Mouse (Mus musculus) forebrain, embryonic 16.5 days (tissue): Measurements from ENCODE around the gene Cd2. TPM values are rescaled to one million over a fixed set of nuclear protein-coding genes. Genes with fewer than 3 reads are reported as not detected.

Source experiments
- ATAC-seq: fragments of 200-750 bp; cut with Nextera tagmentation; 2 replicates; pipeline ENCODE4 v1.8.0; 2017; ENCODE audit warnings: mild to moderate bottlenecking, moderate library complexity
- H3K27ac ChIP-seq: fragments of 300-500 bp; sonication (generic); 2 replicates; pipeline ENCODE4 v1.5.1; 2014; ENCODE audit warnings: low read length, control low read depth
- H3K27me3 ChIP-seq: fragments of 300-500 bp; sonication (generic); replicated peaks from 2 replicates; pipeline ENCODE4 v1.6.1; 2014; ENCODE audit warnings: low read length; ENCODE audit not compliant: control insufficient read depth, insufficient read depth
- H3K36me3 ChIP-seq: fragments of 300-500 bp; sonication (generic); 2 replicates; pipeline ENCODE4 v1.6.1; 2014; ENCODE audit not compliant: control insufficient read depth, insufficient read depth
- H3K4me1 ChIP-seq: fragments of 300-500 bp; sonication (generic); replicated peaks from 2 replicates; pipeline ENCODE4 v1.6.1; 2014; ENCODE audit warnings: low read length; ENCODE audit not compliant: control insufficient read depth, insufficient read depth
- H3K4me2 ChIP-seq: fragments of 300-500 bp; sonication (generic); 2 replicates; pipeline ENCODE4 v1.6.1; 2014; ENCODE audit warnings: mild to moderate bottlenecking, low read length, control low read depth
- H3K4me3 ChIP-seq: fragments of 300-500 bp; sonication (generic); replicated peaks from 2 replicates; pipeline ENCODE4 v1.5.1; 2014; ENCODE audit warnings: mild to moderate bottlenecking, low read length, control low read depth
- H3K9ac ChIP-seq: fragments of 300-500 bp; sonication (generic); replicated peaks from 2 replicates; pipeline ENCODE4 v1.6.1; 2014; ENCODE audit warnings: low read depth, low read length, control low read depth
- H3K9me3 ChIP-seq: fragments of 300-500 bp; sonication (generic); 2 replicates; pipeline ENCODE4 v1.6.1; 2016; ENCODE audit warnings: low read length; ENCODE audit not compliant: control insufficient read depth
- whole genome bisulfite sequencing: fragments of 180-500 bp; shearing (Covaris S2); extraction: QIAGEN DNeasy Blood & Tissue Kit; methylation state at CpG from one replicate; pipeline ENCODE4 v1.1.7; 2014; 5-methylcytosine and 5-hydroxymethylcytosine counted together
- polyA plus RNA-seq: library from polyadenylated mRNA; unstranded; fragments of >200 nt; fragmentation: Nextera tagmentation; extraction: Ambion mirVana; gene quantifications from 2 replicates; pipeline ENCODE4 v1.2.1, GENCODE M21; 2015

The Cd2 gene
- polyA plus RNA-seq, 1 experiment from 2014 or later, result 0.37 TPM

DNA sequence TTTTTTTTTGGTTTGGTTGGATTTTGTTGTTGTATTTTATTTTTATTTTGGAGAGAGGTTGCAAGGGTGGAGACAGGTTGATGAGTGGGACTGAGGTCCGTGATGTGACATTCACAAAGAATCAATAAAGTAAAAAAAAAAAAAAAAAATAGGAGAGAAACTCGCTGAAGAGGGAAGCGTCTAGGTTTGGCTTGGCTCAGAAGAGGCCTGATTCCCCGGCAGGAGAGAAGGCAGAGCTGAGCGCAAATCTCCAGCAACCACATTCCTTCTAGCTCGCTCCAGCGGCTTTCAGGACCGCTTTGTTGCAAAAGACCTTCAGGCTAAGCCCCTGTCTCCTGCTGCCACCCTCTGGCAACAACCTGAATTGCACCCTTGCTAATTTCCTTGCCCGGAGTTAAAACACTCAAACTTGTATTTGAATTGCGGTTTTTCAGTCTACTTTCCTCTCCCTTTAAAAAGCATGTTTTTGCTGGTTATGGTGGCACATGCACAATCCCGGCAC lies 7.7 kb upstream of the Cd2 start:
- Histone ChIP-seq H3K27me3 (no peaks in the 10 kb centered on the region), H3K9ac (no peak overlapping the region), H3K4me3 (no peak overlapping the region), H3K36me3 (no peaks in the 10 kb centered on the region), H3K4me1 (peaks cover 10% of the 10 kb centered on the region), H3K27ac (no peak overlapping the region), H3K4me2 (0 out of 2 replicates have a peak overlapping the region, but pooled peaks have one; percentile 19), H3K9me3 (no peaks in the 10 kb centered on the region)
- 3% methylated on average over 11 of the region's 11 CpGs for WGBS
- peak; percentile 77 for ATAC-seq

DNA sequence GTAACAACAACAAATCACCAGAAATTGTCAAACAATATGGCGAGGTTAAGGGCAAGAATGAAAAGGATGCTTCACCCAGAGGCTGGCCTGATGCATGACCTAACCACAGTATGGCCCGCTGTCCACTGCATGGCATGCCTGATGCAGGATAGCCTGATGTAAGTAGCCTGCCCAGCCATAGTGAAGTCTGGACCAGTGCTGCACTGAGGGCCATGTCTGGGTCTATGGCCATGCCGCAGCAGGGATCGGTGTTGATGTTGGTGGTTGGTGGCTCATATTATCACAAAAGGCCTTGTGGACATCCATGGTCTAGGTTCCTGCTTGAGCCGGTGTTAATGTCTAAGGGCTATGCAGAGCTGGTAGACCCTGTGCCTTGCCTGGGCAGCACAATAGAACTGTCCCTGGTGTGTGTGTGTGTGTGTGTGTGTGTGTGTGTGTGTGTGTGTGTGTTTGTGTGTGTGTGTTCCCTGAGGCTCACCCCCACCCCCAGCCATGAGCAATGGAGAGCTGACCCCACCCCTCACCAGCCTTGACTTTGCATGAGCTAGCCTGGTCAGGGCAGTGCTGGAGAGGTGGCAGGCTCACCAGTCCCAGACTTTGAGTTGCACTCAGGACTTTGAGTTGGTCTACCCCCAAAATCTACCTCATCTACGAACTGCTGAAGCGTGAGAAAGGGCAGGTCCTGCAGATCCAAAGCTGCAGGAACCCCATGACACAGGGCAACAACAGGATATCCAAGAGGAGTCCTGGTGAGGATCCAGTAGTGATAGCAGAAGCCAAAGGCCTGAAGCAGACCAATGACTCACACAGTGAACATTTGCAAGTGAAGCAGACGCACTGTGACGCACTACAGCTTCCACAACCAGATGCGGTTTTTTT lies 7.0 kb upstream of the Cd2 start:
- H3K4me1 ChIP-seq, result peaks cover 3% of the 10 kb centered on the region; the same call in 1 of the 2 replicates
- H3K36me3 ChIP-seq, result no peaks in the 10 kb centered on the region
- no peaks in the 10 kb centered on the region for H3K9me3 ChIP-seq
- no peaks in the 10 kb centered on the region for H3K27me3 ChIP-seq
- H3K4me3 ChIP-seq, result no peak overlapping the region
- ATAC-seq, result peak; percentile 23; the same call in 1 of the 2 replicates
- H3K27ac ChIP-seq, result no peak overlapping the region
- WGBS, result 75% methylated on average over 10 of the region's 10 CpGs
- no peak overlapping the region for H3K4me2 ChIP-seq
- H3K9ac ChIP-seq, result no peak overlapping the region

DNA sequence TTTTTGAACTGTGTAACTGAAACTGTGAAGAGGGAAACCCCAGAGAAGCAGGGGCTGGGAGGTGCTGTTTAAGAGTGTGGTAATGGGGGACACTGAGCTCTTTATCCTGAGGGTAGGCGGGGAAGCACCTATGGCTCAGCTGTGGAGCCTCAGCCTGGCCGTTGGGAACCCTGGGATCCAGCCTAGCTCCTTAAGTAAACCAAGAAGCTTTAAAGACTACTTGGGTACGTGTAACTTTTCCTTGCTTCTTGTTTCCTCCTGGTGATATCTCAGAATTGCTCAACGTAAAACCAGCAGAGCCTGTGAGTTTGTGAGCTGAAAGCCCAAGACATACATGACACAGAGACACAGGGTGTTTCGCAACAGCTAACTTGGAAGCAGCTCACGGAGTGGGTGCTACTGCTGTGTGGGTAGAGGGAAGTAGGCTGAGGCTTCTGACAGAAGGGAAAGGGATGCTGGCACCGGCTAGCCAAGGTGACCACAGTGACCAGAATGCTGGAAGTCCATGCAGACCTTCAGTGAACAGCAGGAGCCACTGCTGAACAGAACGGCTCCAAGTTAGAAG lies 5.9 kb upstream of the Cd2 start:
- ATAC-seq, result no peak
- WGBS, result 90% methylated on average over 8 of the region's 8 CpGs

DNA sequence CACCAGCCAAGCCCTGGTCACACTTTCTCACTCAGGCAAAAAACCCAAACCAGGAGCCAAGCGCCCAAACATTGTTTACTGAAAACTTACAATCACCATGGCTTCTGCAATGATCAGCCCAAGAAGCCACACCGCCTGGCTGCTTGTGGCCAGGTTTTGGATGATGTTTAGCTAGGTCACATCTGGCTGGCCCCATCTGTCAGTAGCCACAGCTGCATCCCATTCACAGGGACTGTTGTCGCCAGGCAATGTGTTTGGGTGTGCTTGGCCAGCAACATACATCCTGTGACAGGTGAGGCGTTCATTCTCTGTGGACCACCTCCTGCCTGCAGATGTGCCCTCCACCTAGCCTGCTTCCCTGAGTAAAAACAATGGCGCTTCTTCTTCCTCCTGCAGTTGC lies 4.9 kb upstream of the Cd2 start:
- no peak for ATAC-seq
- H3K4me2 ChIP-seq, result no peak overlapping the region
- no peaks in the 10 kb centered on the region for H3K36me3 ChIP-seq
- H3K27ac ChIP-seq, result no peak overlapping the region
- no peak overlapping the region for H3K4me3 ChIP-seq
- H3K9ac ChIP-seq, result no peak overlapping the region
- no peaks in the 10 kb centered on the region for H3K27me3 ChIP-seq
- WGBS, result 89% methylated on average over 5 of the region's 5 CpGs
- no peaks in the 10 kb centered on the region for H3K4me1 ChIP-seq
- H3K9me3 ChIP-seq, result no peaks in the 10 kb centered on the region

More for the DNA sequence above, 5.9 kb upstream of the Cd2 start:
- no peaks in the 10 kb centered on the region for H3K4me1 ChIP-seq
- no peaks in the 10 kb centered on the region for H3K9me3 ChIP-seq
- H3K4me3 ChIP-seq, result no peak overlapping the region
- H3K4me2 ChIP-seq, result no peak overlapping the region
- no peak overlapping the region for H3K9ac ChIP-seq
- no peak overlapping the region for H3K27ac ChIP-seq
- H3K27me3 ChIP-seq, result no peaks in the 10 kb centered on the region
- H3K36me3 ChIP-seq, result no peaks in the 10 kb centered on the region

DNA sequence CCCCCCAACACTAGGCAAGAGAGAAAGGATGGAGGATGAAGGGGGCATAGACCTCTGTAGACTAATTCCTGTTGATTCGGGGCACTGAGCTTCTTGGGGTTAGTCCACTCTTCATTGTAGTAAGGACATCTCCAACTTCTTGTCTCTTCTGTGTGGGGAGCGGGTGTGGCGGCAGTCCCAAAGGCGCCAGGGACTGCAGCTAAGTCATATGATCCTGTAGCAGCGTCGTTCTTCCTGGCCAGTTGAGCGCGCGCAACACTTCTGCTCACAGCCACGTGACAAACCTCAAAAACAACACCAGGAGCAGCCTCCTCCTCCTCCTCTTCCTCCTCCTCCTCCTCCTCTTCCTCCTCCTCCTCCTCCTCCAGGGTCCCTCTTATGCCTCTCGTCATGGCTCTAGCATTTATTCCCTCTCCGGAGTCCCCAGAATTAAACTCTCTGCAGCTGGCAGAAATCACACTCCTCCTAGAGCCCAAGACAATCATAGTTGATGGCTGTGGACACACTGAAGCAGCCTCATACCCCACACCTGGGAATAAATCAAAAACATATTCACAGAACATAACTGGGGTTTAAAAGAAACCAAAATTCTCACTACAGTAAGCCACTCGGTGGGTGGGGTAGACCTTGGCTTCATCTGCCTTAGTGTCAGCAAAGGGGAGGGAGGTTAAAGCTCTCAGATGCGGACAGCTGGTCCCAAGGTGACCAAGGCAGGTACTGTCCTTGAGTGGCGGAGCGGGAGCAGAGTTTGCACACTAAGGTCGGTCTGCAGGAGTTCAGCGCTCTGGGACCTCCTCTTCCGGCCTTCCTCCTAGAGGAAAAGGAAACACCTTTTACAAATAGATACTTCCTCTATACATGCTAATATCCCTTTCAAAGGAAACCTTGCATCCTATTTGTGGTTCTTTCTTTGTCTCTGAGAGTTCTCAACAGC lies 3.1 kb upstream of the Cd2 start:
- Histone ChIP-seq H3K9me3 (no peaks in the 10 kb centered on the region), H3K36me3 (no peaks in the 10 kb centered on the region), H3K4me2 (no peak overlapping the region), H3K27ac (no peak overlapping the region), H3K27me3 (no peaks in the 10 kb centered on the region), H3K4me3 (no peak overlapping the region), H3K9ac (no peak overlapping the region), H3K4me1 (no peaks in the 10 kb centered on the region)
- no peak for ATAC-seq
- WGBS, result 89% methylated on average over 19 of the region's 19 CpGs

DNA sequence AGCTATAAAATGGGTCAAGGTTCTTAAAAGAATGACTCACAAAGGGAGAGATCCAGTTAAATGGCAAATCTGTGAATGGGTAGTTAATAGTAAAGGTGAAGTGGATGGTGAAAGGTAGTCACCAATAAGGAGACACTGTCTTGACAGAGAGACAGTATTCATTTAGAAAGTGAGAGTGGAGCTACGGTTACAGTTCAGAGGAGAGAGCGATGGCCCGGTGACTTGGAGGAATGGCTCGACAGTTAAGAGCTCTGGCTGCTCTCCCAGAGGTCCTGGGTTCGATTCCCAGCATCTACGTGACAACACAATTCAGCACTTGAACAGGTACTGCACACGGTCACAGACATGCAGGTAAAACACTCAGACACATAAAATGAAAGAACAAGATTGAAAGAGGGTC lies 2.3 kb upstream of the Cd2 start:
- H3K4me1 ChIP-seq, result no peaks in the 10 kb centered on the region
- H3K27ac ChIP-seq, result no peak overlapping the region
- no peaks in the 10 kb centered on the region for H3K27me3 ChIP-seq
- H3K4me3 ChIP-seq, result no peak overlapping the region
- ATAC-seq, result no peak
- no peaks in the 10 kb centered on the region for H3K9me3 ChIP-seq
- H3K36me3 ChIP-seq, result no peaks in the 10 kb centered on the region
- H3K4me2 ChIP-seq, result no peak overlapping the region
- WGBS, result 88% methylated on average over 7 of the region's 7 CpGs
- H3K9ac ChIP-seq, result no peak overlapping the region

DNA sequence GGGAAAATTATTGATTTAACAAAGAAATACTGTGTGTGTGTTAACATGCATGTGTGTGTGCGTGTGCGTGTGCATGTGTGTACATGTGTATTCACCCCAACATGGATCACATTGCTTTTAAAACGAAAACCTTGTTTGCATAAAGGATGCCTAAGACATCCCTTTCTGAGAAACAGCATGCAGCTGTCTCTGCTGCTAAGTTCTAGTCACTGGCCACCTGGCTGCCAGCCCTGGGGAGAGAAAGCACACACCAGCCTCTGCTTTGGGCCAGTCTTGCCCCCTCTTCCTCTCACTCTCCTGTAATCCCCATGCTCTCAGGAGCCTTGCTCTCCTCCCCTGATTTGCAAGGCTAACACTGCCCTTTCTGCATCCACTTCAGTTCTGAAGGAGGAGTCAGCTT lies 1.7 kb upstream of the Cd2 start:
- Histone ChIP-seq H3K27ac (no peak overlapping the region), H3K9ac (no peak overlapping the region), H3K27me3 (no peaks in the 10 kb centered on the region), H3K4me2 (no peak overlapping the region), H3K36me3 (no peaks in the 10 kb centered on the region), H3K4me1 (no peaks in the 10 kb centered on the region), H3K4me3 (no peak overlapping the region), H3K9me3 (no peaks in the 10 kb centered on the region)
- 85% methylated on average over 3 of the region's 3 CpGs for WGBS
- ATAC-seq, result no peak

DNA sequence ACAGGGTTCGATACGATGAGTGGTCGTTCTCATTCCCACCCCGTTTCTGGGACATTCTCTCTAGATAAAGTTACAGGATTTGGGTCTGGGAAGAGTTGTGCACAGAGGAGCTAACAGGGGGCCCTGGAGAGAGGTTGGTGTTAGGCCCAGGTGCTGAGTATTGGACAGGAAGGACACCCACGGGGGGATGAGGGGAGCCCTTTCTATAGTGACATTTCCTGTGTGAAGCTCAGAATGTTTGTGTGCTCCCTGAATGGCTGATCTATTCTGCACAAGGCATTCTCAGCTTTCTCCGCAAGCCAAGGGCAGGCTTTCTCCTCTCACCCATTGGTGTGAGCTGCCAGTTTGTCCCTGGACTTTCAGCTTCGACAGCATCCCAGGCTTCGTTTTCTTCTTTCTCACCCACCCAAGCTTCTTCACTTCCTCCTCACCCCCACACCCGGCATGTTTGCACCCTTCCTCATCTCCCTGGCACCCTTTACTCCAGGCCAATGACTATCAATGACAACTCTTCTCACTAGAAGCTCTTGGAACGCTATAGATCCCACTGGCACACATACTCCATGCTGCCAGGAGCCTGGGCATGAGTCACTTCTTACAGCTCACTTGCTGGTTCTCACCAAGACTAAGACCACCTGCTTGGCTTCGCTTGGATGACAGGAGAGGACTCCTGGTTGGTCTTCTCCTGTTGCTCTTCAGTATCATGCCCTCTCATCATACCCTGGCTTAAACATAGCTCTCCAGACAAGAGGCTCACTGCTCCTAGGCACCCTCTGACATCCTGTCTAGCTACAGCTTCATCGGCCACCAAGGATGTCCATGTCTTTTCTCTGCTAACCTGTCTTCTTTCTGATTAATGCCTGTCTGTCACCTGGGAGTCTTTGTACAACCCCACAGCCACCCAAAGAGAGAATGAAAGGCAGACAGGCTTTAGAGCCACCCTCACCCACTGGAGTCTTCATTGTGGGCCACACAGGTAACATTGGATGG lies 1.1 kb downstream of the Cd2 start:
- Histone ChIP-seq H3K4me2 (no peak overlapping the region), H3K9ac (no peak overlapping the region), H3K4me1 (no peaks in the 10 kb centered on the region), H3K27me3 (no peaks in the 10 kb centered on the region), H3K27ac (no peak overlapping the region), H3K4me3 (no peak overlapping the region), H3K9me3 (no peaks in the 10 kb centered on the region), H3K36me3 (no peaks in the 10 kb centered on the region)
- 87% methylated on average over 12 of the region's 12 CpGs for WGBS
- no peak for ATAC-seq
